Mouse (Mus musculus) c-Kit-positive CD71-negative TER-119-negative erythroid progenitor cells, embryonic 14.5 days (primary cell): ENCODE results near the gene Fam131c.

Experiments
- DNase-seq: peaks from one replicate; pipeline ENCODE4 v3.0.0-alpha.2; 2013; ENCODE audit warnings: low read depth

Gene Fam131c

DNA sequence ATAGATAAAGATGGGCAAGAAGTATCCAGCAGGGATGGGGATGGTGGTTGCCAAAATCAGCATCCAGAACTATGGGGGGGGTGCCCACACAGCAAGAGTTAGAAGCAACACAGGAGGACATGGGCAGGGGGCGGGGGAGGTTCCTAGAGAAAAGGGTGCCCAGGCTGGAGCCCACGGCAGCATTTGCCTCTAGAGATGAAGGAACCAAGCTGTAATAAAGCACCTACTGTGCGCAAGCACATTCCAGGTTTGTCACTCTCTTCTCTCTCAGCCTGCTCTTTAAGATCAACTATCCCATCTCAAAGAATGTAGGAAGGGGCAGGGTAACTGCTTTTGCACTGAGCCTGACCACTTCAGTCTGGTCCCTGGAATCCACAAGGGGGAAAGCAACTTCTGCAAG is 40.6 kb downstream of the Fam131c start:
- DNase-seq: no peak

DNA sequence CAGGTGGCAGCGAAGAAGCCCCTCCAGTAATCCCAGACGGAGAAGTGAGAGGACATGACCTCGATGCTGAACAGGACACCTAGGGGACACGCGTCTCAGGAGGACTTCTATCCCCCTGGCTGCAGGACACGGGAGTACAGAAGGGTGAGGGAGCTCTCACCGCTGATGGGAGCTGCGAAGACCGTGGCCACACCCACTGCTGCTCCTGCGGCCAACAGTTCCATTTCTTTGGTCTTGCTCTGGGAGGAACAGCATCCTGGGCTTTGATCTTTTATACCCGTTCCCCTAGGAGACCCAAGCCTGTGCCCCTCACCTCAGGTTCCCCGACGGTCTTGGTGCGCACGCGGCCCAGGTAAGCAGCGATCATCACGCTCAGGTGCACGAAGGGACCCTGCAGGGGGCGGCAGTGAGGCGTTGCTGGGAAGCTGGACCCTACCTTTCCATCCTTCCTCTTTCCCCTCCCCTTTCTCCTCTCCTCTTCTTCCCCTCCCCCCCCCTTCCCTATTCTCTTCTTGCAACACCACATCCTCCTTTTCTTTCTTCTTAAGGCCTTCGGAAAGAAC is 43.5 kb downstream of the Fam131c start:
- DNase-seq: no peak

DNA sequence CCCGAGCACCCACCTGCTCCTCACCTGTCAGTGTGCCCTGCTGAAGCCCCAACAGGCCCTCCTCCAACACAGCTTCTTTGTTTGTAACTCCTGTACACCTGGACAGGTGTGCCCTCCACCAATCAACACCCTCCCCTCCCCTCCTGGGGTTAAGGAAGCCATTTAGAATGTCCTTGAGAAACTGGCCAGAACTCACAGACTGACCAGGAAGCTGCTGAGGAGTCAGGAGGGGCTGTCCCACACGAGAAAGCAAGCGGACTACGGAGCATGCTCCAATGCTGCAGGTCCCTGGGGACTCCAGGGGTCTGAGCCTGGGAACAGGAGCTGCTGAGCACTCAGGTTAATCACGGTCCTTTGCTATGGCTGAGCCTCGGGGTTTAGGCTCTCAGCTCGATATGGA is 47.9 kb downstream of the Fam131c start, which contains the start of gene Clcnkb:
Gene Clcnkb (minus strand): TSS at position 91 of the 400 bp plus-strand sequence.
- DNase-seq: no peak

DNA sequence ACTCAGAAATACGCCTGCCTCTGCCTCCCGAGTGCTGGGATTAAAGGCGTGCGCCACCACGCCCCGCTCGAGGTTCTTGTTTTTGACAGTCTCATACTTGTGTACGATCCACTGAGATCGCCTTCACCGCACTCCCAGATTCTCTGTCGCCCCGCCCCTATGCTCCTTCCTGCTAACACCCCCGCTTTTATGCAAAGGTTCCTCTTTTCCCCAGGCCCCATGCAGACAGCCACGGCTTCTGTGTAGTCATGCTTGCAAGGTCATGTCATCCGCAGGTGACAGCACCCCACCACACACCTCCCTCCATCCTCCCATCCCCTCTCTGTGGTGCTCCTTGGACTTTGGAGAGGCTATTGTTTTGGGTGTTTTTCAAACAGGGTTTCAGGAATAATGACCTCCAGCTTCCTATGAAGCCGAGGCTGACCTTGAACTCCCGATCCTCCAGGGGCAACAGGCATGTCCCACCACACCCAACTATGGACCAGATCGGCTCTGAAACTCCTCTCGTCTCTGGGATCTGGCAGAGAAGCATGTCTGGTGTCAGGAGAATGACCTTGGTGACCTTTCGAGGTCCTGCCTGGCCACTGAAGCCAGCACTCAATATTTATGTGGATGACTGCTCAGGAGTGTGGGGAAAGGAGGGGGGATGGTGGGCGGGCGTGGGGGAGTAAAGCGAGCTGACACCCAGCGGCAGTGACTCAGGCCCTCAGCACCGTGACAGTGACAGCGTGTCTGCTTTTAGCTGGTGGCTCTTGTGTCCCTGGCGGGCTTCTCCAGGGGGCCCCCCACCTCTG is 51.6 kb downstream of the Fam131c start:
- peak; percentile 13 for DNase-seq

DNA sequence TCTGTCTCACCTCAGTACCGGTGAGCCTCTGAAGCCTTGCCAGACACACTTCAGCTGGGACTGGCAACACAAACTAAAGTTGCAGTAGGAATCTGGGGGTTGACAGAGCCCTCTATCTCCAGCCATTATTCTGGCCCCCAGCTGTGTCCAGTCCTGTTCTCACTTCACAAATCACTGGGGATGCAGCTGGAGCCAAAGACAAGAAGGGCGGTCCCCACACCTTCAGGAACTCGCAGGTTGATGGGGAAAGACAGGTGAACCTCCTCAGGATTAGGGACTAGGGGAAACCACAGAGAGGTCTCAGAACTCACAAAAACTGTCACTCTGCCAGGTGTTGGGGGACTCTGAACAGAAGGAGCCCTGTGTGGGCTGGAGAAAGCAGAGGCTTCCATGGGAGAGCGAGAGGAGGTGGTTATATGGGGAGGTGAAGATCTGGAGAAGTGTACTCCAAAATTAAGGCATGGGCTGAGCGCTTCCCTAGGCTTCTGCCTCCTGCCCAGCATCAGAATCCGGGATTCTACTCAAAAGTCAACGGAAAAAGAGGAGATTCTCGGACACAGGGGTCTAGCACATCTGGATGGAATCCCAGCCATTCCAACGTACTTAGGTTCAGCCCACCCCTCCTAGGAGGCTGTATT is 52.3 kb downstream of the Fam131c start, which contains the start of gene Hspb7:
Gene Hspb7 (plus strand): TSS at position 588 of the 638 bp plus-strand sequence.
- no peak for DNase-seq

DNA sequence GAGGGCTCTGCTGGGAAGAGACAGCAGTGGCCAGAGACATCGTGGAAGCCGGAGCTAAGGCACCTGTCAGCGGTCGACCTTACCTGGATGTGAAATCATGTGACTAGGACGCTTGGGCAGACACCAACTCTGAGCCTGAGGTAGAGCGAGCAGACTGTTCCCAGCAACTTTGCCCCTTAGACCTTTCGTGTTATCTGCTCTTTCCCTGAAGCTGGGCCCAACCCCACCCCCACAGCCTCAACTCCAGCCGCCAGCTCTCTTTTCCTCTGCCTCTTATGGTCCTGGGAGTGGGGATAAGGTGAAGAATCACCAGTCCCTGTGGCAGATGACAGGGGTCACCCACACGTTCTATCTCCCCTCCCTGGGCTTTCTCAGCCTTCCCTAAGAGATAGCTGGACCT is 52.9 kb downstream of the Fam131c start:
- no peak for DNase-seq

DNA sequence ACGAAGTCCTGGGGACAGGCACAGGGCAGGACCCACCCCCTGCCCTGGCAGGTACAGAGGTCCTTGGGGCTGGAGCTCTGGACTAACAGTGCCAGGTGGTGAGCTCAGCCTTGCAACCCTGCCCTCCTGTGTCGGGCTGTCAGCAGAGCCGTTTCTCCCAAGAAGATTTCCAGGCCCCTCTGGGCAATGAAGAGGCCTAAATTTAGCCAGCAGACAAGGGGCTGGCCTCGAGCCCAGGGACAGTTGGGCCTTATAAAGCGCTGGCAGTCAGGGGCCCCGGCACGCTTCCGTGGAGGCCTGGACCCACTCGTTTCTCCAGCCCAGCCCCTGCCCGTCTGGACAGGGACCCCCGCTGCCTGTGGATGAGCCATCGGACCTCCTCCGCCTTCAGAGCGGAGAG is 53.4 kb downstream of the Fam131c start:
- no peak for DNase-seq

DNA sequence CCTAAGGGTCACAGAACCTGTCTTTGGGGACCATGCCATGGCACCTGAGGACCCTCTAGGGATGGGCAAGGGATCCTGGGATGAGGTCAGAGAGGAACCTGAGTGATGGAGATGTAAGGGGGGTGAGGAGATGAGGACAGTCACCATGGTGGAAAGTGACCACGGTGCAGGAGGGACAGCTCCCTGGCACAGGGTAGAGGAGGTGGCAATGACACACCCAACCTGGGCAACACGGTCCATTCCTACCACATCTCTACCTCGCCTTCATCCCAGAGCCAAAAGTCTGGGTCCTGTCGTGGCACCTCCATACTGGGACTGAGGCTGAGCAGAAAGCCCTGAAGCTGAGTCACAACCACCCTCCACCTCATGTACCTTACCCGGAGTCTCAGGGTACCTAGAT is 54.8 kb downstream of the Fam131c start:
- DNase-seq: no peak

DNA sequence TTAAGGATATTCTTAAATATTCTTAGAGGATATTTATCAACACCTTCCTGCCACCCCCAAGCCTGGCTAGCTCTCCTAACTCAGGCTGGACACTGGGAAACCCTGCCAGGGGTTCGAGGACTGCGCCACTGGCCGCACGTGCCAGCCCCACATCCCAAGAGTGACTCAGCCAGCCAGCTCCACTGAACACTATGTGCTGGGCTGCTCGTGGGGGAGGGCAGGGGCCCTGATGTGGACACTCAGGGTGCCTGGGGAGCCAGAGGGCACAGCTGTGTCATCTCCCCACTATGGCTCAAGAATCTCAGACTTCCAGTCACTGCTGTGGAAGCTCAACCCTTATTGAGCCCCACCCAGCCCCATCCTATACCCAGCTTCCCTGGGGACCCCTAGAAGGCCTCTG is 55.3 kb downstream of the Fam131c start:
- no peak for DNase-seq

DNA sequence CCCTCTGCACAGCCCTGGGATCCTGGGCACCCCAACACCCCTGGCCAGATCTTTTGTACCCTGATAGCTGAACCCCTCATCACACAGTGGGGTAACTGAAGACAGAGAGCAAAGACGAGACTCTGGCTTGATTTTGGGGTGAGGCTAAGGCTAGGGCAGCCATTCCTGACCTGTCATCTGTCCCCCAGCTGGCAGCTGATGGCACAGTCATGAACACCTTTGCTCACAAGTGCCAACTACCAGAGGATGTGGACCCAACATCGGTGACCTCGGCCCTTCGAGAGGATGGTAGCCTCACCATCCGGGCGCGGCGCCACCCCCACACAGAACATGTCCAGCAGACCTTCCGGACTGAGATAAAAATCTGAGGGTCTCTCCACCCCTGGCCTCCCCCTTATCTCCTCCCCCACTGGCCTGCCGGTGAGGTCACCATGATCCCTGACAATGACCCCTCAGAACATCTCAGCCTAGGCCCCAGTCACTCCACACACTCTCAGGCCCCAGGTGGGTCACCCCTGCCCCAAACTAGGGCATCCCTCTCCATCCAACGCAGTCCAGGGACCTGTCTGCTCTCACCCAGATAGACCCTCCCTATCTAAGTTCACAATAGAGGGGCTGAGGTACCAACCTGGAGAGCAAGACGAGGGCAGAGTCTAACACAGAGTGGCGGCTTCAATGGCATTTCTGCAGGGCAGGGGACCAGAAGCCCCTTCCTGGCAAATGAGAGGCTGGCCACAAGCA is 55.8 kb downstream of the Fam131c start:
- no peak for DNase-seq

DNA sequence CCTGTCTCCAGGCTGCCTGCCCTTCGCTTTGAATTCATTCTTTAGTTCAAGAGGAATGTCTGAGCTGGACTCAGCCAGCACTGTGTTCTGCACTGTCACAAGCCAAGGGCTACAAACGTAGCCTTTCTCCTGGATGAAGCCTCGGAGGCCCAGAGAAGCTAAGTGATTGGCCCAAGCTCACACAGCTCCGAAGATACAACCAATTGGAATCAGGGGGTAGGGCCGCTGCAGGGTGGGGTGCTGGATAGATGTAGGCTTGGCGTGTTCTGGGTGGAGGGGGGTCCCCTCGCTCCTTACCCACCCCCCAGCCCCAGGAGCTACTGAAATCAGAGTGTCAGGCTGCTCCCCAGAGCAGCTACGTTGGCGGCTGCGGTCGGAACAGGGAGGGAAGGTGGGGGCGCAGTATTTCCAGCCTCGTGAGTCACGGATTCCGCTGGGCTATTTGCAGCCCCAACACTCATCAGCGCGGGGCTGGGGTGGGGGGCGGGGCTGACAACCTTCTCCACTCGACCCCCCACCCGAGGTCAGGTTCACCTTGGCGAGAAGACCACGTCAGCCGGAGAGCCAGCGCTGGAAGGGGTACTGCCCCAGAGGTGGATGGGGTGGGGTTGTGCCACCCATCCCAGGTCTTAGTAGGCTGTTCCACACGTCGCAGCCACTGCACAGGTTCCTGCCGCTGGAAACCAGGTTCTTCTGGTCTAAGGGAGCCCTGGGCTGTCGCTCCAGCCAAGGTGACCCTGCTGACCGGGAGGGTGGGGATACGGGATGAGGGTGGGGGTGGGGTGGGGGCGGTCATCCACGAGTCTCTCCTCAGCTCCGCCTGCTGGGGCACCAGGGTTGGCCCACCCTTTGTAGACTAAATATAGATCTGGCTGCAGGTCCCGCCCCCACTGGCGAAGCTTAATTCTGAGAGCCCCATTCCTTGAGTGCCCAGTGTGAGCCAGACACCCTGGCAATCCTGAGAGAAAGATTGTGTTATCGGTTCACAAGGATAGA is 57.8 kb downstream of the Fam131c start:
- peak; percentile 60 for DNase-seq

DNA sequence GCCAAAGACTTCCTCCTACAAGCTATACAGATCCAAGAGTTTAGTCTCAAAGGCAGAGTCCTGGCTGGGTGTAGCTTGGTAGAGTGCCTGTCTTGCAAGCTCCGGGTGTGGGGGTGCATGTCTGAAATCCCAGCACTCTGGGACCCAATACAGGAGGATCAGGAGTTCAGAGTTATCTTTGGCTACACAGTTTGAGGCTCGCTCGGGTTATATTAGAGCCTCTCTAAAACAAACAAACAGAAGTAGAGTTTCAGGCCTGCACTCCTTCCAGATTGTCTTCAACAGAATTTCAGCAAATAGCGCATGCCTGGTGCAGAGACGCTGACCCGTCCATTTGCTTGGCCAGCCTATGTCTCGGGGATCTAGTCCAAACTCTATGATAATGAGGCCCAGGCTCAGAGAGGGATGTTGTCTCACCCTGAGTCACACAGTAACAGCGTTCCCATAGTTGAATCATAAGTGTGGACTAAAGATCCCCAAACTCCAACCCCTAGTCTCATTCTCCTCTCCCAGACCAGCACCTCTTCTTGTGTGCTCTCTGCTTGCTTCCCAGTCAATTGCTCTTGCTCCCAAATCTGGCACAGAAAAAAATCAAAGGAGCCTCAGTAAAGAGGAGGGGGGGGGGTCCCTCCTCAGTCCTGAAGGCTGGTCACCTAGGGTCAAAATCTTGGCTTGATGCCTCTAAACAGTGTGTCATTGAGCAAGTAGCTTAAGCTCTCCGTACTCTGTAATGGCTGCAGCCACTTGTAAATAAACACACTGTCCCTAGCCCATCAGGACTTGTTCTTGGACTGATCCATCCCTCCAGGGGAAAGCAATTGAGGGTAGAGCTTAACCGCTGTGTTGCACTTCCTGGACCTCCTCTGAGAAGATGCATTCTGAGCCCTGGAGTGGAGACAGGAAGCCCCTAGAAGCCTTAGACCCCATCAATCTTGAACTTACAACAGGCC is 59.1 kb downstream of the Fam131c start:
- DNase-seq: no peak

DNA sequence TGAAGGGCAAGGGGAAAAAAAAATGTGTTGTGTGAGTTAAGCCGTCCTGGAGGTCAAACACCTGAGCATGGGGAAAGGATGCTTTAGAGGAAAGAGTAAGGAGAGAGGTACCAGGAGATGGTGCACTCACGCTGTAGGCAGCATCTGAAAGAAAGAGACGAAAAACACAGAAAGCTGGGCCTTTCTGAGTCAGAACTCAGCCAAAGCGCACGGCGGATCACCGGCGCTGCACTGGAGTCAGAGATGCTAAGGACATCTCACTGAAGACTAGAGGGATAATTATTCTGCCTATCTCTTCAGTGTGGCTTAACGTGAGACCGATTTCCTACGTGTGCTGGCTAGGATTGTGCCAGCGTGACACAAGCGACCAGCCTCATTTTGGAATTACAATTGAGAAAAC is 59.9 kb downstream of the Fam131c start:
- no peak for DNase-seq

DNA sequence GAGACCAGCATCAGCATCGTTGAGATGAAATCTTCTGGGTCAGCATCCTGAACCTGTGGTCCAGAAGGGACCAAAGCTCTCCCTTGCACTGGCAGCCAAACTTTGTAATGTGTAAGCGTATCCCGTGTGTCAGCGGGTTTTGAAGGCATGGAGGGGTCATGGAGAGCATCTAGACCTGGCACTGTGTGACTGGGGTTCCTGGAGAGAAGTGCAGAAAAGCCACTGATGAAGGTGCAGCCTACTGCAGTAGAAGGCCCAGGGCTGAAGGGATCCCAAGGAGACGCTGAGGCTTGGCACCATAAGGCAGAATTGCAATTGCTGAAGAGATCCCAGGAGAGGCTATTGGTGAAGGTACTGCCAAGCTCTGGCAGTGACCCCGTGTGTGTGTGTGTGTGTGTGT is 61.4 kb downstream of the Fam131c start:
- DNase-seq: no peak

DNA sequence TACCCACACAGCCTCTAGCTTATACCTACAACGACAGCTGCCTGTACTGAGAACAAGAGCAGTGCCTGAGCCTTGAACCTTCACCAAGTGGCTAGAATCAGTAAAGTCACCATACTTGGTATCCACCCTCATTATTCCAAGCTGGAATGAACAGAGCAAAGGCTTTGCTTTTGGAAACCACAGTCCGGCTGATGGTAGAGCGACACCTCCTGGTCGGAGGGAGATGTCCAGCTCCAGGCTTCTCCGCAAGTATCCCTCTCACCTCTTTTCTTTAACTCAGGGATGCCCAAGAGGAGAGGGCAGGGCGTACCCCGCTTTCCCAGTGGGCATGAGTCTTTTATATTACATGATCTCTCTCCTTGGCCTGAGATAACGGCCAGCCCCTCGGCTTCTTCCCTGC is 61.8 kb downstream of the Fam131c start:
- DNase-seq: no peak

DNA sequence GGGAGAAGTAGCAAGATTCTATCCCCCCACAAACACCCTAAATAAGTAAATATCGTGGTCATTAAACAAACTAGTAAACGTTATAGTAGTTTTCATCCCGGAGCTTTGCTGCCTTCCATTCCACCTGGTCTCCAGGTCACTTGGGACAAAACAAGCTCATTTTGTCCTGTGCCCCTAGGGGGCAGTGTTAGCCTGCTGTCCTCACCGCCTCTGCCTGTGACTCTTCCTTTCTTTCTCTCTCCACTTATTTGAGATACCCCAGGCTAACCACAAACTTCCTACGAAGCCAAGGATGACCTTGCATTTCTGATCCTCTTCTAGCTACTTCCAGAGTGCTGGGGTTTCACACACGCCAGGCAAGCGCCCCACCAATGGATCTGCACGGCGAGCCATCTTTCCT is 63.0 kb downstream of the Fam131c start:
- no peak for DNase-seq

DNA sequence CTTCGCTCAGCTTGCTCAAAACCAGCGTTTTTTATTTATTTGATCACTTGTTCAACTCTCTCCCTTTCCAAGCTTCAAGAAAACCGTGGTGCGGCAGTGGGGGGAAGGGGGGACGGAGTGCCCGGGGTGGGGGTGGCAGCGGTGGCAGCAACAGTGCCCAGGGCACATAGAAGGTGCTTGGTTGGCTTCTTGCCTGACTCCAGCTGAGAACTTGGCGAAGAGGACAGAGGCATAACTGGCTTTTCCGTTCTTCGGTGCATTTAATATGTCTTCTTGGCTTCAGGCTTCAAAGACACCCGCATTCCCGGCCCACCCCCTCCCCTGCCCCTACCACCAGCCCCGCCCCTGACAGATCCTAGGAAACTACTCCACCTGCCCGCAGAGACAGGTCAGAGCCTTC is 64.6 kb downstream of the Fam131c start:
- no peak for DNase-seq

DNA sequence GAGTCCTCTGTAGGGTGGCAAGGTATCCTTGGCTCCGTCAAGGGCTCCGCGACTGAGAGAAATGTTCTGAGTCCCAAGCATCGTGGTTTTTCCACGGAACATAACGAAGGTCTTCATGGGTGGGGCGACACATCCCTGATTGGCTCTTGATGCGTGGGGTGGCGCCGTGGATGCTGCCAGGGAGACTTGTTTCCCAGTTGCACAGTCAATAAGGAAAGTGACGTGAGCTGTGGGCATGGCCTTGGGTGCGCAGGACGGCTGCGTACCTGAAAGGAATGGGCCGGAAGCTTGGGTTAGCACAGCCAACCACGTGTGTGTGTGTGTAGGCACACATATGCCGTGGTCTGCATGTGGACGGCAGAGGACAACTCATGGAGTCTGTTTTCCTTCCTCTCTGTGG is 65.2 kb downstream of the Fam131c start:
- DNase-seq: no peak
